Mouse (Mus musculus) intestine, postnatal 0 days (tissue): ENCODE data around the gene Slc39a3. TPM values are rescaled to one million over a fixed set of nuclear protein-coding genes. Genes with fewer than 3 reads are reported as not detected.
A peak's percentile ranks its signal among the peaks of the same experiment; 100 is the strongest.
"Not testable (repeated sequence)": the region's sequence is repeated elsewhere in the genome, so short reads cannot be mapped to it uniquely, and the experiment has no call there.

Experiments
- ATAC-seq: fragments of 200-750 bp; cut with Nextera tagmentation; 2 replicates; pipeline ENCODE4 v1.8.0; 2017; ENCODE audit warnings: mild to moderate bottlenecking, moderate TSS enrichment, moderate library complexity
- H3K27ac ChIP-seq: fragments of 300-500 bp; sonication (generic); 2 replicates; pipeline ENCODE4 v1.5.1; 2014; ENCODE audit warnings: mild to moderate bottlenecking, low read depth, low read length, moderate library complexity
- H3K27me3 ChIP-seq: fragments of 300-500 bp; sonication (generic); replicated peaks from 2 replicates; pipeline ENCODE4 v1.6.1; 2014; ENCODE audit warnings: low read length, mixed read lengths; ENCODE audit not compliant: control insufficient read depth, insufficient read depth
- H3K36me3 ChIP-seq: fragments of 300-500 bp; sonication (generic); 2 replicates; pipeline ENCODE4 v1.6.1; 2014; ENCODE audit warnings: mild to moderate bottlenecking, moderate library complexity; ENCODE audit not compliant: control insufficient read depth, insufficient read depth
- H3K4me1 ChIP-seq: fragments of 300-500 bp; sonication (generic); replicated peaks from 2 replicates; pipeline ENCODE4 v1.6.1; 2014; ENCODE audit warnings: antibody characterized with exemption, low read length, mixed read lengths; ENCODE audit not compliant: control insufficient read depth, insufficient read depth
- H3K4me2 ChIP-seq: fragments of 300-500 bp; sonication (generic); replicated peaks from 2 replicates; pipeline ENCODE4 v1.6.1; 2014; ENCODE audit warnings: low read depth, mild to moderate bottlenecking, moderate library complexity
- H3K4me3 ChIP-seq: fragments of 300-500 bp; sonication (generic); 2 replicates; pipeline ENCODE4 v1.5.1; 2014; ENCODE audit warnings: low read depth, low read length
- H3K9ac ChIP-seq: fragments of 300-500 bp; sonication (generic); 2 replicates; pipeline ENCODE4 v1.6.1; 2014; ENCODE audit warnings: mild to moderate bottlenecking, low read depth, low read length
- H3K9me3 ChIP-seq: fragments of 300-500 bp; sonication (generic); 2 replicates; pipeline ENCODE4 v1.6.1; 2016; ENCODE audit warnings: mixed run types; ENCODE audit not compliant: control insufficient read depth
- CTCF ChIP-seq: sonication (generic); IDR thresholded peaks from 2 replicates; pipeline ENCODE4 v1.5.1; 2016; ENCODE audit warnings: low read depth, mild to moderate bottlenecking, control low read depth, antibody characterized with exemption, moderate library complexity
- WGBS: fragments of 180-500 bp; shearing (Covaris S2); extraction: QIAGEN DNeasy Blood & Tissue Kit; methylation state at CpG from one replicate; pipeline ENCODE4 v1.1.7; 2014; 5-methylcytosine and 5-hydroxymethylcytosine counted together
- polyA plus RNA-seq: library from polyadenylated mRNA; unstranded; fragments of >200 nt; fragmentation: Nextera tagmentation; extraction: Ambion mirVana; gene quantifications from 2 replicates; pipeline ENCODE4 v1.2.1, GENCODE M21; 2015

Slc39a3 gene
- polyA plus RNA-seq, 1 experiment from 2014 or later, result 11.1 TPM

GRCm38 (mm10) chr10:81075734-81076133, 38.5 kb upstream of the Slc39a3 start:
- Histone ChIP-seq H3K9me3 (no peaks in the 10 kb centered on the region), H3K4me1 (no peaks in the 10 kb centered on the region; the same call in 1 of the 2 replicates), H3K4me2 (no peak overlapping the region), H3K27ac (no peak overlapping the region), H3K4me3 (no peak overlapping the region), H3K36me3 (peaks cover 49% of the 10 kb centered on the region; the same call in 1 of the 2 replicates), H3K9ac (no peak overlapping the region), H3K27me3 (no peaks in the 10 kb centered on the region)
- no peak for ATAC-seq
- TF ChIP-seq CTCF, result no peak
- 78% methylated on average over 8 of the region's 8 CpGs for WGBS

DNA sequence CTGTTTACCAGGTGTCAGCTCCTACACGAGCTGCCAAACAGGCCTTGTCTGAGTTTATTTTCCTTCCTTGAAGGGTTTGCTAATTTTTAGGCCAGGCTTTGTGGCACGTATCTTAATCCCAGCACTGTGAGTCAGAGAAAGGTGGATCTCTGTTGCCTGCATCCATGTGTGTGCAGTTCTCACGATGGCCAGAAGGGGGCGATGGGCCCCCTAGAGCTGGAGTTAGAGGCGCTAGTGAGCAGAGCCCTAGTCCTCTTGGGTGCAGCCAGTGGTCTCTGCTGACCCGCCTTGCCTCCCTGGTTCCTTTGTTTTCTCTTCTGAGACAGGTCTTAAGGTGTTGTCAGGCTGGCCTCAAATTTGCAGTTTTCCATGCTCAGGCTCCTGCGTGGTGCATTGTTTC, 36.2 kb upstream of the Slc39a3 start:
- no peak for ATAC-seq
- no peaks in the 10 kb centered on the region for H3K9me3 ChIP-seq
- WGBS, result 66% methylated on average over 7 of the region's 7 CpGs
- H3K4me3 ChIP-seq, result no peak overlapping the region
- H3K4me1 ChIP-seq, result peaks cover 3% of the 10 kb centered on the region; the same call in 1 of the 2 replicates
- no peaks in the 10 kb centered on the region for H3K27me3 ChIP-seq
- H3K36me3 ChIP-seq, result peaks cover 31% of the 10 kb centered on the region; the same call in 1 of the 2 replicates
- peak; percentile 73 for TF ChIP-seq CTCF
- no peak overlapping the region; the same call in 1 of the 2 replicates for H3K27ac ChIP-seq
- no peak overlapping the region for H3K9ac ChIP-seq
- no peak overlapping the region for H3K4me2 ChIP-seq

DNA sequence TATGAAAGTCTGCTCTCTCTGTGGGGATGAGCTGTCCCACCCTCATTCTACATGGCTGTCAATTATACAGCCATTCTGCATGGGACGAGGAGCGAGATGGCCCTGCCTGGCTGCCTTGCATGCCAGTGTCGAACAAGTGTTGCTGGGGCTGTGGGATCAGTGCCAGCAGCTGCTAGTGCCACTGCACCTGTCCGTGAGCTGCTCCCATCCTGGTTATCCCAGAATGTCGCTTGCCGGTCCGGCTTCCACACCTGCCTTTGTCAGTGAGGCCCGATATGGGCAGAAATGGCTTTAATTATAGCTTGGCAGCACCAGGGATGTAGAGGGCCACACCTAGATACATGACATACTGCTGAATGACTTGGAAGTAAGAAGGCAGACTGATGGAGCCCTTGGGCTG, 35.1 kb upstream of the Slc39a3 start:
- Histone ChIP-seq H3K27me3 (no peaks in the 10 kb centered on the region), H3K27ac (no peak overlapping the region)

GRCm38 (mm10) chr10:81069836-81070235, 32.6 kb upstream of the Slc39a3 start, which contains the start of gene Thop1:
Gene Thop1, plus strand, starts transcription at chr10:81070035.
- TF ChIP-seq CTCF, result no peak; the same call in 1 of the 2 replicates
- Histone ChIP-seq H3K27me3 (no peaks in the 10 kb centered on the region), H3K9ac (peak within 1 kb of the TSS; percentile 62), H3K4me2 (peak within 1 kb of the TSS; percentile 91), H3K4me3 (peak within 1 kb of the TSS; percentile 58), H3K9me3 (no peaks in the 10 kb centered on the region), H3K36me3 (peaks cover 12% of the 10 kb centered on the region; the same call in 1 of the 2 replicates), H3K27ac (no peak within 1 kb of the TSS), H3K4me1 (peaks cover 3% of the 10 kb centered on the region; the same call in 1 of the 2 replicates)
- ATAC-seq, result peak; percentile 88
- WGBS, result under 1% methylated on average over 35 of the region's 35 CpGs

More for the DNA sequence above, 35.1 kb upstream of the Slc39a3 start:
- ATAC-seq, result no peak
- Histone ChIP-seq H3K4me1 (peaks cover 3% of the 10 kb centered on the region; the same call in 1 of the 2 replicates), H3K36me3 (peaks cover 21% of the 10 kb centered on the region; the same call in 1 of the 2 replicates), H3K9ac (no peak overlapping the region), H3K9me3 (no peaks in the 10 kb centered on the region), H3K4me2 (no peak overlapping the region), H3K4me3 (no peak overlapping the region)
- WGBS, result 90% methylated on average over 8 of the region's 8 CpGs
- no peak for TF ChIP-seq CTCF

DNA sequence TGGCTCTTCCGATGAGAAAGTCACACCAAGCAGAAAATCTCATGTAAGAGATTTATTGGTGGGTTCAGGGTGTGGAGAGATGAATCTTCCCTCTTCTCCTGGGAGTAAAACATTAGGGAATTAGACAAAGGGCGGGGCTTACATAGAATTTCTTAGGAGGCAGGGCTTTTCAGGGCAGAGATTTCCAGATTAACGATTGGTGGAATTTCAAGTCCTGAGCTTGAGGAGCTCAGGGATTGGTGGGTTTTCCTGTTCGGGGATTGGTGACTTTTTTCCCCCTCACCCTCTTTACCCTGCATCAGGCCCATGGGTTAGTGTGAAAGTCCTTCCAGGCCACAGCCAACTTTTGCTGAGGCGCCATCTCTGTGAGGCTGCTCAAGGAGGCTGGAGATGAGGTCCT, 31.5 kb upstream of the Slc39a3 start:
- peaks cover 3% of the 10 kb centered on the region; the same call in 1 of the 2 replicates for H3K4me1 ChIP-seq
- H3K27ac ChIP-seq, result peak overlapping the region; percentile 81
- WGBS, result 71% methylated on average over 5 of the region's 5 CpGs
- H3K36me3 ChIP-seq, result peaks cover under 1% of the 10 kb centered on the region; the same call in 1 of the 2 replicates
- H3K4me3 ChIP-seq, result no peak overlapping the region
- H3K4me2 ChIP-seq, result no peak overlapping the region
- TF ChIP-seq CTCF, result no peak
- no peaks in the 10 kb centered on the region for H3K27me3 ChIP-seq
- no peak for ATAC-seq
- H3K9me3 ChIP-seq, result no peaks in the 10 kb centered on the region
- H3K9ac ChIP-seq, result no peak overlapping the region

DNA sequence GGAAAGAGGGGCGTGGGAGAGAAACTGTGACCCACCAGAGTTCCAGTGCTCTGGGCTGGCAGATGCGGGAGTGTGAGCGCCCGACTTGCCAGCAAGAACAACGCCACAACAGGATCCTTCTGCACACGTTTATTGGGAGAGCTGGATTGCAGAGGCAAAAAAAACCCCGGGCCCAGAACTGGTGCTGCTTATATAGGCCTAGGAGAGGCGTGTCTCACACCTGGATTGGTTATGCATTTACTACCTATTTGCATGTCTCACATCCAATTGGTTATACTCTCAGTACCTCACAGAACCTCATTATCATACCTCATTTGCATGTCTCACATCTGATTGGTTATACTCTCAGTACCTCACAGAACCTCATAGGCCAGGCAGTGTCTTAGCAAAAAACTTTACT, 27.3 kb upstream of the Slc39a3 start:
- not testable (repeated sequence) for H3K4me2 ChIP-seq, H3K9me3 ChIP-seq, H3K4me1 ChIP-seq, H3K36me3 ChIP-seq, ATAC-seq, H3K27me3 ChIP-seq, H3K27ac ChIP-seq, H3K4me3 ChIP-seq, H3K9ac ChIP-seq
- 92% methylated on average over 8 of the region's 8 CpGs for WGBS
